Mouse (Mus musculus) spleen, embryonic (tissue): Measurements from ENCODE around the gene Gm20388.

ENCODE experiments used
- CTCF ChIA-PET: fragments of 350-600 bp; sonication (Branson Sonifier 250); formaldehyde crosslinking; loops from one replicate; lab custom pipeline; 2022; lab: Charles Lee

Gene Gm20388

DNA sequence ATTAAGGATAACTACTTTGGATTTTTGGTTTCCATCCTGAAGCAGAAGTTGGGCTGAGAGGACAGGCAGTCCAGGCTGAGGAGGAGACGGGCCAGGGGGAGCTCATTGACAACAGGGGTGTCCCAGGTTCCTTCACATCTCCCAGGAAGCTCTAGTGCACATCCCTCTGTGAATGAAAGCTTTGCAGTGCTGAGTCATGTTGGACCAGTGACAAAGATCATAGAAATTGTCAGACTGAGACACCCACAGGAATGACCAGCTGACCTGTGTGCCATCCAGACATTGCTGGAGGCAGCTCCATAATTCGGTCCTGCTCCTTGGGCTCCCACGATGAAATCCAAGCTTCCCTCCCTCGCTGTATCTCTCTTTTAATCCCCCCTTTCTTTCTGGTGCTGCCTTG is 2261.2 kb downstream of the Gm20388 start:
- CTCF ChIA-PET = no interaction called here

DNA sequence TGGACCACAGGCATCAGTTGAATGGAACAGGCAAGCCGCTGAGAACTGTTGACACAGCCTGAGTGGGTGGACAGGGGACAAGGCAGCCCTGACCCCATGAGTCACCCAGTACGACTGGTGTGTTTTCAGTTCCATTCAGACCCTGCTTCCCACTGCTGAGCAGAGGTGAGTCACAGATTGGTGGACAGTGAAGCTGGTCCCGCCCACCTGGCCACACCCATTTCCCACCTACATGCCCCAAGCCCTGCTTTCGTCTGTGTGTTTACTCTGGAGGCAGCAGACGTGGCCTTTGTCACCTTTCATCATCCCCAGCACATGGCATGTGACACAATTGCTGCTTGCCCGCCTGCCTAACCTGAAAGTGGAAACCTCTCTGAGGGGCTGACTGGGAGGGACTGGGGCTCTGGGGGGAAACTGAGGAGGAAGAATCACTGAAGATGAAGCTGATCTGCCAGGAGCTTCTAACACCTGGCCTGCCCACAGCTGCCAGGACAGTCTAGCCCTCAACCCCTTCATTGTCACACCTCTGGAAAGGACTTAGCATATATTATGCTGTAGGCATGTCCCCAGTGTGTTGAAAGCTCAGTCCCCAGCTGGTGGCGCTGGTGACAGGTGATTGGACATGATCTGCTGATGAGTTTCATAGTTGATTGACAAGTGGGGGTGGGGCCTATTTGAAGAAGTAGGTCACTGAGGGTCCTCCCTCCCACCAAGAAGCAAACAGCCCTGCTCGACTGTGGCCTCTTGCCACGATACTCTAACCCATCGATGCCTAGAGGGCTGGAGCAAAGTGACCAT is 2263.7 kb downstream of the Gm20388 start:
- CTCF ChIA-PET = no interaction called here

DNA sequence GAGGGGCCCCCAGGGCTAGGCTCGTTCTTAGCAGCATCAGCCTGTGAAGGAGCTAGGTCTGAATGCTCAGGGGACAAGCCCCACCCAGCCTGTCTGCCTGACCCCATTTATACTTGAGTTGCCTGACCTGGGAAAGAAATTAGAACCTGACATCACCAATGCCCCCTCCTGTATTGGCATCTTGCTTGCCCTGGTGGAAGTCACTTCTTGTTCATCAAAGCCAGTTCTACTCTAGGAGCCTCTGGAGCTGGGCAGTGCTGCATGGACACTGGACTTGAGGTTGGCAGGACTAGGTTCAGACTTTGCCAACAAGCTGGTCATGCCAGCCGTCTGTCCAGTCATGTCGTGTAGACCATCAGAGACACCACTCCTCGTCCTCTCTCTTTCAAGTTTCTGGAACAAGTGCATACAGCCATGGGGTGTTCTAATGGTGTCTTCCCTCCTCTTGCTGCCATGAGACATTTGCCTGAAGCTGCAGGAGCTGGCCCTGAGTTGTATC is 2267.8 kb downstream of the Gm20388 start:
- CTCF ChIA-PET = no interaction called here

DNA sequence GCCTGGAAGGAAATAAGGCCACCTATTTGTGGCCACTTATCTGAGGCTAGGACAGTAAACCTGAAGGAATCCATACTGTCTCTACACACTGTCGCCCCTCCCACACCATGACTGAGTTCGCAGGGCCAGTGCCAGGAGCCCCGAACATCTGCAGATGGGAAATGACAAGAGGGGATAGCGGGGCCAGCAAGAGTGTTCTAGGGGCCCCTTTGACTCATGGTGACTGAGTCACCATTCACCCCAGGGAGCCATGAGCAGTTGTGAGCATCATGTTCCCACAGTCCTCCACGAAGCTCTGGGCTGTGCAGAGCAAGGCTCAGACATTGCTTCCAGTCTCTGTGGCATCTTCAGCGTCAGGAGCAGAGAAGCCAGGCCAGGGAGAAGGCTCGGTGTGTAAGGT is 2268.7 kb downstream of the Gm20388 start:
- CTCF ChIA-PET = no interaction called here

DNA sequence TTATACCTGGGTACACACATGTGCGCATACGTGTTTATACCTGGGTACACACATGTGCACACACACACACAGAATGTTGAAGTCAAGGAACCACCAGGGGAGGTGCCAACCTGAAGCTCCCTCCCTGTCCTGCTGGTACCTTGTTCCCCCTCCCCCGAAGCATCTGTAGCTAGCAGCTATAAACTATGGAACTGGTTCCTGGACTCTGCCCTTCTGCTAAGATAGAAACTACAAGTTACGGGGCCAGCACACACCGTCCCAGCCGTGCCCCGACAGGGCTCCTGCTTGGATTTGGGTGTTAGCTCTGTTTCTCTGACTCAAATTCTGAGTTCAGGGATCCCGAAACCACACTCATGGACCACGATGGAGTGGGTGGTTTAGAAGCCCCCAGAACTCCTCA is 2269.5 kb downstream of the Gm20388 start:
- CTCF ChIA-PET = no interaction called here

DNA sequence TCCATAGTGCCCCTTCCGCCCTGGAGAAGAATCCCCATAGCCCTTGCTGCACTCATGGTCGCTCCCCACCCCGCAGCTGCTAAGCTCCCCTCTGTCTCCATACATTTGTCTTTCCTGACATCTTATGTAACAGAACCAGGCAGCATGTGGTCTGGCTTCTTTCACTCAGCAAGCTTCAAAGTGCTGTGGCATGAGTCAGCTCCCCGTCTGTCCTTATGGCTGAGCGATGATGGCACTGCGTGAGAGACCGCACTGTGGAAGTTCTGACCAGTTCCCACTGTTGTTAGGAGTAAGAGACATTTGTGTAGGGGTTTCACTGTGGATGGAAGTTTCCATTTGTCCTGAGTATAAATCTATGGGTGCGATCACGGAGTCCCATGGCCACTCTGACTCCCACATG is 2270.8 kb downstream of the Gm20388 start:
- CTCF ChIA-PET = no interaction called here

DNA sequence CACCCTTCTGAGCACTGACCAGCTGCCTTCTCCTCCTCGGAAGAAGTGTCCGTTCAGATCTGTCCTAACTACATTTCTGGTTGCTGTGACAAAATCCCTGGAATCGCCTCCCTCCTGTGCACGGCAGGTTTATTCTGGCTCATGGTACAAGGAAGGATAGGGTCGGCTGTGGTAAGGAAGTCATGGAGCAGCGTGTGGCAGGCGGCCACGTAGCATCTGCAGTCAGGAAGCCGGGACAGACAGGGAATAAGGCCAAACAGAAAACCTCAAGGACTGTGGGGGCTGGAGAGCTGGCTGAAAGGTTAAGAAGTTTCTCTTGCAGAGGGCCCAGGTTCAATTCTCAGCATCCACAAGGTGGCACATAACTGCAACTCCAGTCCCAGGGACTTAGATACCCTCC is 2271.3 kb downstream of the Gm20388 start:
- CTCF ChIA-PET = no interaction called here

DNA sequence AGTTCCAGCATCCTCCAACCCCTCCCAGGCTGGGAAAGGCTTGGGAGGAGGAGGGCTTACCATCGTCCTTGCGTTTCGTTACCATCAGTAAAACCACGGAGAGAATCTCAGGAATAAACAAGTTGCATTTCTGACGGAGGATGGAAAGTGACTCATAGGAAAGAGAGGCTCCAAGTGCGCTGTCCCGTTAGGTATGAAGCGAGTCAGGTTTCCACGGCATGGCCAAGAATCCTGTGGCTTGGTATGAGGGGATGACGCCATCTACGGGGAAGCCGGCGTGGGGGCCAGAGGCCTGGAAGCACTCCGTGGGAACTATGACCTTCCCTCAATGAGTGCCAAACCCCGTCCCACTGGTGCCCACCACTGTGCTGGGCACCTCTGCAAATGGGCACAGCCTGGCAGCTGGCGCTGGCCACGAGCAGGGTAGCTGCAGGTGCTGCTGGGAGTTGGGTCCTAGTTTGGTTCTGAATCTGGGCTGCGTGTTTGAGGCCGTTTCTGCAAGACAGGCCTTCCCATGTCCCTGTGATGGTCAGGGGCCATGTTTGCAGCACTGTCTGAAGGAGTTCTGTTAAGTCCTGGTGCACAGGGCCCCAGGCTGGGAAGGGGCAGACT is 2275.8 kb downstream of the Gm20388 start:
- CTCF ChIA-PET = no interaction called here

DNA sequence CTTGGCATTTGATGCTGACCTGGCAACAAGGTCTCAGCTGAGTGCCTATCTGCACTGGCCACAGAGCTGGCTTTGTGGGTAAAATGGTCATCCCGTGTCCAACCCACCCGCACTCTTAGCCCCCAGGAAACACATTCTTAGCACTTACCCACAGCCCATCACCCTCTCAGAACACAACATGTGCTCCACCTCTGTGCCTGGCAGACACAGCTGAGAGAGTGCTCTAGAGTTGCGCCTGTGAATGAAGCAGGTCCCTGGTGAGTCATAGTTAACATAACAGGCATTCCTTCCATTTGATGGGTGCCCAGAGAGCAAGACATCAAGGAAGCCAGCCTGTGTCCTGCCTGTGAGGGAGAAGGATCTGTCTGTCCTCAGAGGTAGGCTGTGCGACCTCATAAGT is 2276.6 kb downstream of the Gm20388 start:
- CTCF ChIA-PET = no interaction called here

DNA sequence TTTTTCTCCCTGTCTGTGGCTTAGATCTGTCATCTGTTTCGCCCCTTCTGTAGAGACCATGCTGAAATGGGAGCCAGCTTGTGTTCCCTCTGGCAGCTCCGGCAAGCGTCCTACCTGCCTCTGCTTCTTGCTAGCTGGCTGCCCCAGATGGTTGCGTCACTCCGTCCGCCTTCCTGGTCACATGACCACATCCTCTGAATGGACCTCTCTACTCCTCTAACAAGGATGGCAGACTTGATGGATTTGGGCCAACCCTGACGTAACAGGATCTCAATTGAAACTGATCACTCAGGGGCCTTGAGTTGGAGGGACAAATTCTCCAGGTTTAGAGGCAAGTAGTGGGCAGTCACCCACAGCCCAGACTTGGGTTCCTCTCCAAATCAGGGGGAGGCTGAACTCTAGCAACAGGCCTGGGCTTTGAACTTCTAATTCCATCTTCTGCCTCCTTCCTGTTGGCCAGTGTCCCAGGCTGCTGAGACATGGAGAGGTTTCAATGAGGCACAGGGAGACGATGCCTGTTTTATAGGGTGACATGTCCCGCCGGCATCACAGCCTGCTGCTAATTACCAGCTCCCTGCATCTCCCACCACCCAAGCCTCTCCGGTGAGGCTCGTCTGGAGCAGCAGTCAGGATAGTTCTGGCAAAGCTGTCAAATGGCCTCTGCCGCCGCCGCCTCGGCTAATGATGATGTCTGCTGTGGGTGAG is 2279.9 kb downstream of the Gm20388 start:
- CTCF ChIA-PET = interaction anchor here (0.7 kb wide), 1 partner anchor 13 kb away, joined by 3 read pairs; no protein-coding TSS in a partner anchor

DNA sequence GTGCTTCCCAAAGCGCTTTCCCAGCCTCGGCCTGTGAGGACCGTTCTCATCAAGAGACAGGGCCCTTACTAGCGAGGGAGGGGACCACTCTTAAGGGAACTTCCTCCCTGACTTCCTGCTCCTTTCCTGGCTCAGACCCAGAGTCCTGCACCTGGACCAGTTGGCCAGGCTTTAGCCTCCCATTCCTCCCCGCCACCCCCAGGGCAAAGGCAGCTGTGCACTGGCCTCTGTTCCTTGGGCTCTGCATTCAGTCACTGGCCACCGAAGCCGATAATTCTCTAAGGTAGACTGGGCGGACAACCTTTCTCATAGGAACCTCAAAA is 2280.4 kb downstream of the Gm20388 start:
- CTCF ChIA-PET = interaction anchor here (0.7 kb wide), 1 partner anchor 13 kb away, joined by 3 read pairs; no protein-coding TSS in a partner anchor

DNA sequence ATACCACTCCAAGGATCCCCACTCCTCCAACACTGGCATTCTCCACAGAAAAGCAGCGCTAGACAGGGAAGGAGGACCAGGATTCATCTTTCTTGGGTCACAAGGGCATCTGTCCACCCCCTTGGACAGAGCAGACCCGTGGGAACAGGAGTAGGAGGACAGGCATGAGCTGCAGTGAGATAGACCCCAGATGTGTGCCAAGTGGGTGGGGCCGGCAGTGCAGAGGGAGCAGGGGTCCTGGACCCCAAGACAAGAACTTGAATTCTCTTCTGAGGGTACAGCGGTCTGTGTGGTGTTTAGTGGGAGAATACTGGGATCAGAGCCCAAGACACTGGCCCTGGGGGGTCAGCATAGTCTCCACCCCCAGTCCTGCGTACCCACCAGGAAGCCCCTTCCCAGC is 2282.1 kb downstream of the Gm20388 start:
- CTCF ChIA-PET = no interaction called here

DNA sequence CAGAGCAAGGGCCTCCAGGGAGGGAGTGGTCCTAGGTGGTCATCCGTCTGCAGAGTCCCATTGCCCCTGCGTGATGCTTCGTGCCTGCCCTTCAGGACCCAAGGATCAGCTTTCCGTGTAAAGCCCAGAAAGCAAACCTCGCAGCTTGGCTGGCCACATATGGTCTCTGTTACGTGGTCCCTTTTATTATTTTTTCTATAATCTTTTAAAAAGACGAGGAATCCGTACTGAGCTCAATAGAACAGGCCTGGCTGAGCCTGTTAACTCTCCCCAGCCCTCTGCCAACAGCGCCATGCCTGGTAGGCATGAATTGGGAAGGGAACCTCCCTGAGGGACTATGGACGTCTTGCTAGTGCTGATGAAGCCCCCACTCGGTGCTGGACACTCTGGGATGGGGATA is 2282.9 kb downstream of the Gm20388 start:
- CTCF ChIA-PET = no interaction called here

DNA sequence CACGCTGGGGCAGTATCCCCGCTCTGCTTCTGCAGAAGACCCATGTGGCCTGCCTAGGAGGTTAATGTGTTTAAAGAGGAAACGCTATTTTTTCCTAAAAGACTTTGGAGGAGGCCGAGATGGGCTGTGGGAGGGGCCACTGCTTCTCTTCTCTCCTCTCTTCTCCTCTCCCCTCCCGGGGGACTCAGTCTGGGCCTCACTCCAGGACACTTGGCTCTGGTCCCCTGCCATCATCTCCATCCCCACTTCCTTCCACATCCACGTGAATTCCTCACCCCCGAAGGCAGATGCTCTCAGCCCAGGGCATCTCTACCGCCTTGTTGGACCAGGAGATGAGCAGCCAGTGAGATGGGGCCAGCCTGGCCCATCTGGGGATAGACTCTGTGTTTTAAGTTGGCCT is 2283.8 kb downstream of the Gm20388 start:
- CTCF ChIA-PET = no interaction called here

DNA sequence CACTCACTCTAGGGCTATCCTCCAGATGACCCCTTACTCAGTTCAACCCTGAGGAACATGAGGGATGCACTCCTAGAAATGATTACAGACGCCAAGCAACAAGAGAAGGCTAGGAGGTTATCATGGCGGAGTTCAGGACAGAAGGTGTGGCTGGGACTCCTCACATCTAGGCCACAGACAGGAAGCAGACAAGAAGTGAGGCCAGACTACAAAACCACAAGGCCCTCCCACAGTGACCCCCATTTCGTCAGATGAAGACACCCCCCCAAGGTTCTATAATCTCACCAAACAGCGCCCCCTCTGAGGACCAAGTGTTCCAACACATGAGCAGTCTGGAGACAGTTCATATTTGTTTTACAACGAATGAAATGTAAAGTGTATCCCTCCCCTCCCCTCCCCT is 2286.7 kb downstream of the Gm20388 start:
- CTCF ChIA-PET = no interaction called here

DNA sequence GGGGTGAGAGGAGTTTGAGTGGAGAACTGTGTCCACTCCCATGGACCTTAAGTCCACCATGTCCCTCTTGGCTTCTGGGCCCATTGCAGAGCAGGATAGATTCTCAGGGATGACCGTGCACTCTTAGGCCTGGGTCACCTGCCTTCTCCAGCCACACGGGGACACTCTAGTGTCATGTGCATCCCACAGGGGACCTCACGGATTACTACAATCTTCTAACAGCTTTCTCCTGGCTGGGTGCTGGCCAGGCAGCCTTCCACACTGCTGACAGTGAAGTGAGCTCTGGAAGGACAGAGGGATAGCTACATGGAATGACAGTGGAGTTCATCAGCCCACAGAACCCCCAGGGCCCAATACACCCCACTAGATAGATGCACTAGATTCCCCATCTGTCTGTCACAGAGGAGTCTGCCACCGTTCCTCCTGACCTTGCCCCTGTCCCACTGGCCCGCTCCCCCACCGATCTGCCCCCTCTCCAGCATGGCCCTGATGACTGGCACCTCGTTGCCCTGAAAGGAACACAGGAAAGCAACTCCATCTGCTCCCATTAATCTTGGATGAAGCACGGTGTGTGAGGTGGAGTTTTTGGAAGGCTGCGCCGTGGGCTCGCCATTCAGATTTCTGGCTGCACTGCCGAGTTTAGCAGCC is 2287.9 kb downstream of the Gm20388 start:
- CTCF ChIA-PET = no interaction called here

DNA sequence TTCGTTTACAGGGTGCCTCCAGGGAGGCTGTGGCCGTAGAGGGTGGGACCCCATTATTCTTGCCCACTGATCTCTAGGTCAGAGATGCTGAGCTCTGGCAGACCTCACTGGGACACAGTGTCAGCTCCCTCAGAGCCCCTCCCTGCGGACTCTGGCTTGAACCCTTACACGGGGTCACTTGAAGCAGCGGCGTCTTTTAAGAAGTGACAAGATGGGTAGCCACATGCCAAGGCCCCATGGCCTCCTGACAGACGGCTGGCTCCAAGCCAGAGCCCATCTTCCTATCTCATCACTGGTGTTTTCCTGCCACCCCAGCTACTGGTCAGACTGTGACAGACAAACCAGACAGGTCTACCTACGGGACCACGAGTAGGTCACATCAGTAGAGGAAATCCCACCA is 2288.6 kb downstream of the Gm20388 start:
- CTCF ChIA-PET = no interaction called here

DNA sequence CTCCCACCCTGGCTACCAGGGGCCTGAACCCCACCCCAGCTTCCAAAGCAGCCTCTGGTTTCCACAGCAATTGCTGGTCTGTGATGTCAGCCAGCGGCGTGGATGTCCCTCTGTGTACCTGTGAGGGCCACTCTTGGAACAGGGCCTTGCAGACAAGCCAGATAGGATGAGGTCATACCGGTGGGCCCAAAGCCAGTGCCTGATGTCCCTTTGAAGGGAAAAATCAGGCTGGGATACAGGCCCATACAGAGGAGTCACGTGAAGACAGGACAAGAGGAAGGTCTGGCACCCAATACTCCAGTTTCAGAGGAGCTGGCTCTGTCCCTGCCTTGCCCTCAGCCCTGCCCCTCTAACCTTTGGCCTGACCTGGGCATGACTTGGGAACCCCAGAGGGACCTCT is 2289.2 kb downstream of the Gm20388 start:
- CTCF ChIA-PET = no interaction called here

DNA sequence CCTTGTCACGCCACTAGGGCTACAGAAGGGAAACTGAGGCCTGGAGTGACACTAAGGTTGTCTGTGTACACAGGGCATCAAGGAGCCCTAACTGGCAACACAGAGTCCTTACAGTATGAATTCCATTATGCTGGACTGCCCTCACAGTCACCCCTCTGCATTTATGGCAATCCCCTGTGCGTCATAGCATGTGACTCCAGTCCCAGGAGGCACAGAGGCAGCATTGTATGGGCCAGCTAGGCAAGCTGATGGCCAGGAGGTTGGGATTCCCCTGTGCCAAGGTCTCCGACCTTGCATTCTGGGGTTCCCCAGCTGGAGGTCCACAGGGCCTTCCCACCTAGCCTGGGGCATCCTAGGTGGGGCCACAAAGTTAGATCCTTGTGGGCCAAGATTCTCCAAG is 2300.9 kb downstream of the Gm20388 start:
- CTCF ChIA-PET = no interaction called here

DNA sequence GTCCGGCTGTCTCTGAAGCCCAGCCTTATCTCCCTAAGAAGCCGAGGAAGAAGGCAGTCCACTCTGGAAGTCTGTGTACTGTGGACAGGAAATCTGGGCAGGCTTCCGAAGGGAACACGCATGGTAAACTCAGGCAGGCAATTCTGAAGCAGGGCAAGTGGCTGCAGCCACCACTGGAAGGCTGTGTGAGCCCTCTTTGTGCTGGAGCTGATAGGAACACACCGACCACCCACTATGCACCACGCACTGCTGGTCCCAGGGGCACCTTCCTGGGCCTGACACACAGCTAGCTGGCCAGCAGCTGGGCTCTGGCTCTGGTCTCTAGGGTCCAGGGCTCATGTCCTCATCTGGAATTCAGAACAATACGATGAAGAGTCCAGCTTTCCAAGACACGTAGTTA is 2305.0 kb downstream of the Gm20388 start:
- CTCF ChIA-PET = no interaction called here

DNA sequence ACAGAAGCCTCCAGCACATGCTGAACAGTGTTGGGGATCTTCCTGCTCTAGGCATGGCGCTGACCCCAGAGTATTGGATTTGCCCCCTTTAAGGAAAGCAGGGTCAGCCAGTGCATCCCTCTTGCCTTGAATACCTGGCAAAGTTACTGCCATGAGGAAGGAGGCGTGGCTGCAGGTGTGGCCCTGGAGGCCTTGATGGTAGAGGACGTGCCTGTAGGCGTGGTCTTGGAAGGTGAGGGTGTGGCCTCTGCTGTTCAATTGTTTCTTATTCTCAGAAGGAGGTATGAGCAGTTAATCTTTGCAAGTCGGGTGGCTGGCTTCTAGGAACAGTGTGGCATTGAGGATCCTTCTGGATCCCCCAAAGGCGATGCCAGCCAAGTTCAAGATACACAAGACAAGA is 2305.8 kb downstream of the Gm20388 start:
- CTCF ChIA-PET = no interaction called here

DNA sequence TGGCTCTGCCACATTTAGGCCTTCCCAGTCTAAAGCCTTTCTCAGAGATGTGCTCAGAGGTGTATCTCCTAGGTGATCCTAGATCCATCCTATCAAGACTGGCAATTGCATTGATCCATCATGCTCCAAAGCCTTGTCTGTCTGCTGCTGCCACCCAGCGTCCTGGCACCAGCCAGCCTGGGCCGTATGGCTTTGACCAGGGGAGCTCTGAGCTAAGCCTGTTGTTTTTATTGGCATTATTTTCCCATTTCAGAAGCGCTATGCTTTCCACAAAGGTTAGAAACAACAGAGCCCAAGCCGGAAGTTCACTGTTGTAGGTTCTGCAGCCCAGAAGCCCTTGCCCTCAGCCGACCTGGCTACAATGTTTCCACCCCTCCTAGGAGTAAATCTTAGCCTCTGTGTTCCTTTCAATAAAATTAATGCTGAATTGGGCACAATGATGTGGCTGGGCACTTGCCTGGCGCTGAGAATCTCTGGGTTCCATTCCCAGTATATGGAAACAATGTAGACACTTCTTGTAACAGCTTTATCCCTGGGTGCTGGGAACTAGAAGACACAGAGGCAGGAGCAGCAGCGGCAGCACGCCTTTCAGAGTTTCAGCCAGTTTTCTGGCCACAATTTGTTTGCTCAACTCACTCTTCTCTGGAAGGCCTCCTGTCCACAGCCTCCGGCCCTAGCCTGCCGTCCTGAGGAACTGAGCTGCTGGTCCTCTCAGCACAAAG is 2307.0 kb downstream of the Gm20388 start:
- CTCF ChIA-PET = no interaction called here
